24 mouse cellular contexts compared by ENCODE assay signal in genomic region chr10:57835094-57835493, GRCm38 (mm10). TPM values are rescaled to one million over a fixed set of nuclear protein-coding genes. Genes with fewer than 3 reads are reported as not detected.
"Had no signal": no experiment of that assay in that cellular context is flagged by ENCODE, and none has a peak within 500 bp of the region (broad histone marks: within the 10 kb centered on the region; RNA-seq: fewer than 3 reads in every experiment).

No protein-coding gene starts in this region.

- DNase-seq: kidney, adult 18-20 months; kidney, adult 9 months; kidney, postnatal 14 days; kidney, postnatal 4 days; layer of hippocampus, adult 9-11 months; liver, postnatal 0 days; lung, embryonic 14.5 days; right cerebral cortex, adult 18-20 months; right cerebral cortex, postnatal 14 days; right cerebral cortex, postnatal 4 days; thymus, adult 2 months; thymus, postnatal 14 days; thymus, postnatal 4 days had no signal

- H3K4me2 ChIP-seq: limb, embryonic 13.5 days; liver, embryonic 11.5 days; lung, embryonic 14.5 days; midbrain, embryonic 12.5 days; midbrain, embryonic 15.5 days had no signal

- H3K36me3 ChIP-seq: limb, embryonic 10.5 days; limb, embryonic 13.5 days; midbrain, embryonic 12.5 days; midbrain, embryonic 15.5 days had no signal

- H3K4me3 ChIP-seq: layer of hippocampus, adult 2 months; limb, embryonic 10.5 days; limb, embryonic 13.5 days; midbrain, embryonic 12.5 days; midbrain, embryonic 15.5 days had no signal

- ATAC-seq: liver, postnatal 0 days; lung, postnatal 0 days; midbrain, embryonic 15.5 days had no signal

- H3K9ac ChIP-seq: limb, embryonic 13.5 days; liver, embryonic 14.5 days; liver, postnatal 0 days; lung, embryonic 14.5 days; midbrain, embryonic 12.5 days; midbrain, embryonic 15.5 days had no signal

- H3K9me3 ChIP-seq: limb, embryonic 10.5 days; limb, embryonic 13.5 days; midbrain, embryonic 12.5 days; midbrain, embryonic 15.5 days had no signal

- H3K27me3 ChIP-seq: limb, embryonic 13.5 days had no signal

- H3K27ac ChIP-seq: layer of hippocampus, adult 2 months; limb, embryonic 10.5 days; limb, embryonic 13.5 days; liver, embryonic 14.5 days; macrophage; midbrain, embryonic 12.5 days; midbrain, embryonic 15.5 days; stomach, postnatal 0 days had no signal

- H3K4me1 ChIP-seq: limb, embryonic 10.5 days; limb, embryonic 13.5 days; midbrain, embryonic 12.5 days; midbrain, embryonic 15.5 days had no signal

RNA-seq across cellular contexts. Expression of gene Fabp7, which starts 50.4 kb away (rescaled TPM):
- total RNA-seq: megakaryocyte-erythroid progenitor cell, adult 5-6 weeks had no signal
